Mouse (Mus musculus) hindbrain, embryonic 13.5 days (tissue): ENCODE data around the gene Tmem151b. TPM values are rescaled to one million over a fixed set of nuclear protein-coding genes. Genes with fewer than 3 reads are reported as not detected.
A peak's percentile ranks its signal among the peaks of the same experiment; 100 is the strongest.

Experiments used
- ATAC-seq: fragments of 200-750 bp; cut with Nextera tagmentation; 2 replicates; pipeline ENCODE4 v1.8.0; 2017; ENCODE audit warnings: moderate TSS enrichment; ENCODE audit not compliant: low FRiP score
- H3K27ac ChIP-seq: fragments of 300-500 bp; sonication (generic); 2 replicates; pipeline ENCODE4 v1.5.1; 2015; ENCODE audit warnings: inconsistent platforms, mild to moderate bottlenecking, moderate library complexity
- H3K27me3 ChIP-seq: fragments of 300-500 bp; sonication (generic); 2 replicates; pipeline ENCODE4 v1.6.1; 2015; ENCODE audit warnings: mild to moderate bottlenecking, inconsistent platforms
- H3K36me3 ChIP-seq: fragments of 300-500 bp; sonication (generic); 2 replicates; pipeline ENCODE4 v1.6.1; 2015; ENCODE audit warnings: mild to moderate bottlenecking, inconsistent platforms
- H3K4me1 ChIP-seq: fragments of 300-500 bp; sonication (generic); replicated peaks from 2 replicates; pipeline ENCODE4 v1.6.1; 2015; ENCODE audit warnings: inconsistent platforms
- H3K4me2 ChIP-seq: fragments of 300-500 bp; sonication (generic); 2 replicates; pipeline ENCODE4 v1.6.1; 2015; ENCODE audit warnings: inconsistent platforms, mild to moderate bottlenecking, moderate library complexity
- H3K4me3 ChIP-seq: fragments of 300-500 bp; sonication (generic); 2 replicates; pipeline ENCODE4 v1.5.1; 2015; ENCODE audit warnings: mild to moderate bottlenecking, inconsistent platforms
- H3K9ac ChIP-seq: fragments of 300-500 bp; sonication (generic); 2 replicates; pipeline ENCODE4 v1.6.1; 2015; ENCODE audit warnings: mild to moderate bottlenecking, inconsistent platforms
- H3K9me3 ChIP-seq: fragments of 300-500 bp; sonication (generic); 2 replicates; pipeline ENCODE4 v1.6.1; 2016; ENCODE audit warnings: inconsistent platforms
- WGBS: fragments of 180-500 bp; shearing (Covaris S2); methylation state at CpG from one replicate; pipeline ENCODE4 v1.1.7; 2015; 5-methylcytosine and 5-hydroxymethylcytosine counted together
- polyA plus RNA-seq: library from polyadenylated mRNA; unstranded; fragments of >200 nt; fragmentation: Nextera tagmentation; extraction: Ambion mirVana; gene quantifications from 2 replicates; pipeline ENCODE4 v1.2.1, GENCODE M21; 2015

Tmem151b gene
- polyA plus RNA-seq, 1 experiment from 2014 or later, result 27.3 TPM

DNA sequence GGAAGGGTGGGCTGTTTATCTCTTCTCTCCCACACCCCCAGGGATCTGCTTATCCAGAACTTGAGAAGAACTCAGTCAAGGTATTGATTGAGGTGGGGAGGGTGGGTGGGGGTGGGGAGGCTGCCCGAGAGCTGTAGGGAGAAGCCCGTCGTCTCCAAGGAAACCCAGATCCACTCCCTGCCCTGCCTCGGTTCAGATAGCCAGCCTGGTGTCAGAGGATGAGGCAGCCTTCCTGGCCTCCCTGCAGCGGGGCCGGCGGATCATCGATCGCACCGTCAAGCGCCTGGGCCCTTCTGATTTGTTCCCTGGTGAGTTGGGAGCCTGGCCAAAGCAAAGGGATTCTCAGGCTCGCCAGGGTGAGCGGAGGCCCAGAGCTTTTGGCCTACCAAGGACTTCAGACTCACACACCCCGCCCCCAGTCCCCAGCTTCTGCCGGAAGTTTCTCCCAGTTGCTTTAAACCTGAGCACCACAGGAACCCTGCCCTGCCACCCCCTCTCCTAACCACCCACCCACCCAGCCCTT, 34.2 kb downstream of the Tmem151b start:
- Histone ChIP-seq H3K9ac (no peak overlapping the region), H3K4me1 (peaks cover 11% of the 10 kb centered on the region; the same call in 1 of the 2 replicates), H3K9me3 (no peaks in the 10 kb centered on the region), H3K4me2 (no peak overlapping the region), H3K4me3 (no peak overlapping the region), H3K27me3 (no peaks in the 10 kb centered on the region), H3K27ac (no peak overlapping the region), H3K36me3 (peaks cover 41% of the 10 kb centered on the region)
- 59% methylated on average over 15 of the region's 15 CpGs for WGBS
- no peak for ATAC-seq

DNA sequence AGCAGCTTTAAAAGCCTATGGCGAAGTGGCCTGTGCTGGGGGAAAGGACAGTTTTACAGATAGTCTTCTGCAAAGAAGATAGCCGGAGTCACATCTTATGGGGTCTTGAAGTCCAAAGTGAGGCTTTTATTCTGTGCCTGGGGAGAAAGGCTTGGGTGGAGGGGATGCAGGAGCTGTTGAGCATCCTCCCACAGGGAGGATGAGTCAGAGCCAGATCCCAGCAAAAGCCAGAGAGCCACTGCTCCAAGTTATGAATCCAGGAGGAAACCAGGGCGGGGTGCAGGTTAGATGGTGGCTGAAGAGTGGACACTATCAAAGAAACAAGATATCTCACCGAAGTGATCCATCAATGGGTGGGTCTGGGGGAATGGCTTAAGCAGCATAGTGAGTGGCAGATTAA, 37.7 kb downstream of the Tmem151b start:
- Histone ChIP-seq H3K4me3 (no peak overlapping the region), H3K4me1 (peaks cover 9% of the 10 kb centered on the region), H3K27me3 (no peaks in the 10 kb centered on the region), H3K9me3 (no peaks in the 10 kb centered on the region), H3K4me2 (no peak overlapping the region), H3K36me3 (peaks cover 35% of the 10 kb centered on the region), H3K27ac (no peak overlapping the region), H3K9ac (no peak overlapping the region)
- WGBS, result 91% methylated on average over 4 of the region's 4 CpGs
- ATAC-seq, result no peak

DNA sequence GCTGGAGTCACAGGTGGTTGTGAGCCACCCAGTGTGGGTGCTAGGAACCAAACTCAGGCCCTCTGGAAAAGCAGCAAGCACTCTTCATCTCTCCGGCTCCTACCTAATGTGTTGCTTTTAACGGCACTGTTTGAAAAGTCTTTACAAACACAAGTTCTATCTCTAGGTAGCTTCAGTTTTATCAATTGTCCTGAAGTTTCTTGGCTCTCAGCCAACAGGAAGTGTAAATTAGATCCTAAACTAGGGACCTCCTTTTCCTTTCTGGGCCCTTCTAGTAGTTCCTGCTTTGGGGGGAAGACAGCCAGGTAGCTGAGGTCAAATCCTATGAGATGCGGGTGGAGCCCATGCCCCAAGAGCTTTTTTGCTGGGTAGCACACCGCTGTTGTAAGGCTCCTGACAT, 38.6 kb downstream of the Tmem151b start:
- Histone ChIP-seq H3K27ac (no peak overlapping the region), H3K9ac (no peak overlapping the region), H3K4me1 (peaks cover 13% of the 10 kb centered on the region), H3K36me3 (peaks cover 35% of the 10 kb centered on the region), H3K4me3 (no peak overlapping the region), H3K27me3 (no peaks in the 10 kb centered on the region), H3K9me3 (no peaks in the 10 kb centered on the region), H3K4me2 (no peak overlapping the region)
- 91% methylated on average over 4 of the region's 4 CpGs for WGBS
- no peak for ATAC-seq

DNA sequence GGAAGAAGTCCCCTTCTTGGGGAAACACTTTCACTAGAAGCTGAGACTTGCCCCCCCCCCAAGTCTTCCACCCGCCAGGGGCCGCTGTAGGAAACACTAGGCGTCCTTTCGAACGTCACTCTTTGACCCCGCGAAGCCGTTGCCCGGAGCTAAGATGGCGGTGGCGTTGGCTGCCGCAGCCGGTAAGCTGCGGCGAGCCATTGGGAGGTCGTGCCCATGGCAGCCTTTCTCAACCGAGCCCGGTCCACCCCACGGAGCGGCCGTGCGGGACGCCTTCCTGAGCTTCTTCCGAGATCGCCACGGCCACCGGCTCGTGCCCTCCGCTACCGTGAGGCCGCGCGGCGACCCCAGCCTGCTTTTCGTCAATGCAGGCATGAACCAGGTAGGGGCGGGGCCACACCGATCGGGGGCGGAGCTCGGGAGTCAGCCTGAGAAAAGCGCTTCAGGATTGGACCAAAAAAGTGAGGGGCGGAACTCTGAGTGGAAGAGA, 42.7 kb downstream of the Tmem151b start, which contains the start of gene Aars2:
TSS of gene Aars2 (plus strand) at position 142 of the 490 bp plus-strand sequence.
- Histone ChIP-seq H3K27ac (peak within 1 kb of the TSS; percentile 93), H3K27me3 (no peaks in the 10 kb centered on the region), H3K4me3 (peak within 1 kb of the TSS; percentile 71), H3K9ac (peak within 1 kb of the TSS; percentile 81), H3K36me3 (peaks cover 32% of the 10 kb centered on the region), H3K4me2 (peak within 1 kb of the TSS; percentile 43), H3K9me3 (no peaks in the 10 kb centered on the region), H3K4me1 (peaks cover 13% of the 10 kb centered on the region)
- ATAC-seq, result peak; percentile 95
- under 1% methylated on average over 41 of the region's 42 CpGs for WGBS

DNA sequence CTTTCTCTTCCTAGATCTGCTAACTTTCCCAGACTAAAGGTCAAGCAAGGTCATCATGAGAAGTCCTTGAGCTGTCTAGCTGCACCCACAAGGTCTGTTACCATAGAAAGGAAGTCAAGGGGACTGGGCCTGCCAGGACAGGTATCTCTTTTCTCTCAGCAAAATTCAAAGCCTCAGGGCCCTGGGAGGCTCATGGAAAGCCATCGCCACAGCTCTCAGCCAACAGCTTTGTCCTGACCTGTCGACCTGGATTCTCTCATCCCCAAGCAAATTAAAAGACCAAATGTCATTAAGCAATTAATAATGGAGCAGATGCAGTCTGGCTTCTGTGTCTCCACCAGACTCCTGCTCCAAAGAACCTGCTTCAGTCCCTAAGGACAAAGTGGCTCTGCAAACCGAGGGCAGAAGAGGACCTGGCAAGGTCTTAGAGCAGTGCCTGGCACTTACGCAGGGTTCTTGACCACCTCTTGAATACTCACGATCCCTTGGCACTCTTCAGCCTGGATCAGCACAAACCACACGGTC, 43.5 kb downstream of the Tmem151b start:
- Histone ChIP-seq H3K4me1 (peaks cover 13% of the 10 kb centered on the region), H3K36me3 (peaks cover 25% of the 10 kb centered on the region), H3K27me3 (no peaks in the 10 kb centered on the region), H3K9ac (peak overlapping the region; percentile 13; the same call in 1 of the 2 replicates), H3K4me2 (no peak overlapping the region), H3K4me3 (no peak overlapping the region), H3K9me3 (no peaks in the 10 kb centered on the region), H3K27ac (no peak overlapping the region)
- WGBS, result 70% methylated on average over 6 of the region's 6 CpGs
- ATAC-seq, result peak; percentile 37

DNA sequence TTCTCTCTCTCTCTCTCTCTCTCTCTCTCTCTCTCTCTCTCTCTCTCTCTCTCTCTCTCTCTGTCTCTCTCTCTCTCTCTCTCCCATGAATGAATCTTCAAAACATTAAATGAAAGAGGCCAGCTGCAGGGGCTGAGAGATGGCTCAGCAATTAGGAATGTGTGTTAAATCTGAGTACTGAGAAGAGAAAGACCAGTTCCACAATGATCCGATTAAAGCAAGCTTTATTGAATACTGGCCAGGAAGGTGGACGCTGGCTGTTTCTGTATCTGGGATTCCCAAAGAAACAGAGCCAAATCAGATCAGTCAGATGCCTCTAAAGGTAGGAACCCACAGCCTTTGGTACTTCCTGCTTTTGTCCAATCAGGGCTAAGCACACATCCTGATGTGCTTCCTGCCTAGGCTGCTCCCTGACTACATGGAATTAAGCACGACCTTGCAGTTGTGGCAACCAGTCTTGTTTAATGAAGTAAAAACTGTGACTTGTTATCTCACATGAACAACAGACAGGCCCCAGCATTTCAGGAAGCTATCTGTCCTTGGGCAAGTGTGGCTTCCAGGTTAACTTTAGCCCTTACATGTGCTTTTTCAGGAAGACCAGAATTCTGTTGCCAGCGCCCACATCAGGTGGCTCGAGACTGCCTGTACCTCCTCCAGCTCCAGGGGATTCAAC, 46.0 kb downstream of the Tmem151b start:
- H3K27me3 ChIP-seq, result no peaks in the 10 kb centered on the region
- no peaks in the 10 kb centered on the region for H3K9me3 ChIP-seq
- H3K9ac ChIP-seq, result no peak overlapping the region
- no peak overlapping the region for H3K4me2 ChIP-seq
- ATAC-seq, result no peak
- 66% methylated on average over 5 of the region's 5 CpGs for WGBS
- H3K27ac ChIP-seq, result no peak overlapping the region
- H3K4me1 ChIP-seq, result peaks cover 13% of the 10 kb centered on the region
- peaks cover 2% of the 10 kb centered on the region; the same call in 1 of the 2 replicates for H3K36me3 ChIP-seq
- no peak overlapping the region for H3K4me3 ChIP-seq

DNA sequence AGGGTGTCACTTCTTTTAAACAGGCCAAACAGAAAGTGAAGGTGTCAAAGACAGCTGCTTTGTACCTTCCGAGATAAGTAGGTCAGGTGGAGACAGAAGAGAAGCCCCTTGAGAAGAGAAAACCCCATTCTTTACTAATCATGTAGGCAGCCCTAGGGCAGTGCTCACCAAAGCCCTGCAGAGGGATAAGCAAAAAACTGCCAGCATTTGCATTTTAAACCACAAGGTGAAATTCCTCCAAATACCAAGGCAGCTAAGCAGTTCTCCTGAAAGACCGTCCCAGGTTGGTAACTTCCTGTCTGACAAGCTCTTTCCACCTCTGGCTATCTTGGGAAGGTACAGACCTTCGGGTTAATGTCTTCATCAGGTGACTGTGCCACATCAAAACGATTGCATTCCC, 47.2 kb downstream of the Tmem151b start:
- H3K36me3 ChIP-seq, result no peaks in the 10 kb centered on the region
- no peaks in the 10 kb centered on the region for H3K9me3 ChIP-seq
- H3K4me2 ChIP-seq, result no peak overlapping the region
- no peak for ATAC-seq
- WGBS, result 69% methylated on average over 4 of the region's 4 CpGs
- H3K27me3 ChIP-seq, result no peaks in the 10 kb centered on the region
- H3K4me3 ChIP-seq, result no peak overlapping the region
- no peak overlapping the region for H3K9ac ChIP-seq
- peaks cover 8% of the 10 kb centered on the region for H3K4me1 ChIP-seq
- H3K27ac ChIP-seq, result no peak overlapping the region

DNA sequence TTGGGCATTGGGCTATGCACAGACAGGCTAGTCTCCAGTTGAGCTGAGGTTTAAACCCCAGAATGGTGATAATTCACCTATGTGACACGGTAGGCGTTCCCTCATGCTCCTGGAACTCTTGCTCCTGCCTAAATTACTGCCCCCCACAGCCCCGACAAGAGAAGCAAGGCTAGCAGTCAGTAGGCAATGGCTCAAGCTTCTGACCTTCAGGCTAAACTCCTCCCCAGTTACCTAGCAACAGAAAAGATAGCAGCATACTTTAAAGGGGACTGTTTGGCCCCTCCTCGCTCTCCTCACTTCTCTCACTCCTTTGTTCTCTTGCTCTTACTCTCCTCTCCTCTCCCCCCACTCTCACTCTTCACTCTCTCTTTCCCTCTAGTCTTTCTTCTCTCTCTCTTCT, 48.5 kb downstream of the Tmem151b start:
- Histone ChIP-seq H3K27me3 (no peaks in the 10 kb centered on the region), H3K36me3 (no peaks in the 10 kb centered on the region), H3K4me2 (no peak overlapping the region), H3K9ac (no peak overlapping the region), H3K9me3 (no peaks in the 10 kb centered on the region), H3K27ac (no peak overlapping the region), H3K4me1 (no peaks in the 10 kb centered on the region), H3K4me3 (no peak overlapping the region)
- no peak for ATAC-seq
- 43% methylated on average over 4 of the region's 4 CpGs for WGBS

DNA sequence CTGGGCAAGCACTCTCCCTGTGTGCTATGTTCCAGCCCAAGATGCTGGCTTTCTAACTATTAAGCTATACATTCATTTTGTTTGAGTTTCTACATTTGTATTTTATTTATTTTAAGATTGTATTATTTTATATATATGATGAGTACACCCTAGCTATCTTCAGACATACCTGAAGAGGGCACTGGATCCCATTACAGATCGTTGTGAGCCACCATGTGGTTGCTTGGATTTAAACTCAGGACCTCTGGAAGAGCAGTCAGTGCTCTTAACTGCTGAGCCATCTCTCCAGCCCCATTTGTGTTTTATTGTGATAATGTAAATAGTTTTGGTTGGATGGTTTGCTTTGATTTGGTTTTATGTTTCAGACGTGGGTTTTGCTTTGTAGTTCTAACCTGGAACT, 50.0 kb downstream of the Tmem151b start:
- WGBS, result 75% methylated on average over 2 of the region's 2 CpGs
- H3K27ac ChIP-seq, result no peak overlapping the region
- H3K27me3 ChIP-seq, result no peaks in the 10 kb centered on the region
- no peaks in the 10 kb centered on the region for H3K4me1 ChIP-seq
- no peaks in the 10 kb centered on the region for H3K36me3 ChIP-seq
- H3K9ac ChIP-seq, result no peak overlapping the region
- no peak overlapping the region for H3K4me2 ChIP-seq
- ATAC-seq, result no peak
- H3K9me3 ChIP-seq, result no peaks in the 10 kb centered on the region
- no peak overlapping the region for H3K4me3 ChIP-seq

DNA sequence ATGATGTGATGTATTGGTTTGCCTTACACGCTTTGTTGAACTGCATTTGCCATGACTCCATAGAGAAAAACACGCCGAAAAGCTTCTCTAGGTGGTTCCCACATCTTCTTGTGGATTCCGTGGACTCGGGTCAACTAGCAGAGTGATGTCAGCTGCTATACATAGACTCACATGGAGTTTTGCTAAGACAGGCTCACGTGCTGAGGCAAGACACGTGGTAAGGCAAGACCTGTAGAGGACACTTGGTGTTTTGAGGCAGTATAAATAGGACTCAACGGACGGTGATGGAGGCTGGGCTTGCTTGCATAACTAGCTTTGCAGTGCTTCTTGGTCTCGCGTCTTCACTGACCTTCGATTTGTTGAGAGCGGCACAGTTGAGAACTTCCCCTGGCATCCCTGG, 51.1 kb downstream of the Tmem151b start:
- WGBS, result 87% methylated on average over 13 of the region's 13 CpGs
- Histone ChIP-seq H3K27me3 (no peaks in the 10 kb centered on the region), H3K9ac (no peak overlapping the region)

DNA sequence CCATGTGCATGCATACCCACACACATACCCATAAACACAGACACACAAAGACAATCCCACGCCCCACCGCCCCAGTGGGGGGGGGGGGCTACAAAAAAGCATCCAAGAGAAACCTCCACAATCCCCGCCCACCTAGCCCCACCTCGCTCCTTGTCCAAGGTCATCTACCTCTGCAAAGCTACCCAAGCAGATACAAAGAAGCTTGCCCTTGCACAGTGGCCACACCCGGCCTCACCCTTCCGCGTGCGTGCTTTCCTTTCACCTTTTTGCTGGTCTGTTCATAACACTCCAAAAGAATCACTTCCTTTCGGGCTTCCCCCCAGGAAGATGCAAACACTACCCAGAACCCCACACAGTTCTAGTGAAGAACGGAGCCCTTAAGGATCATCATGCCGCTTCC, 54.1 kb downstream of the Tmem151b start:
- 79% methylated on average over 11 of the region's 11 CpGs for WGBS
- no peak for ATAC-seq
- H3K27ac ChIP-seq, result no peak overlapping the region

More for the DNA sequence above, 51.1 kb downstream of the Tmem151b start:
- Histone ChIP-seq H3K9me3 (no peaks in the 10 kb centered on the region), H3K4me1 (no peaks in the 10 kb centered on the region), H3K4me3 (no peak overlapping the region), H3K4me2 (no peak overlapping the region), H3K27ac (no peak overlapping the region), H3K36me3 (no peaks in the 10 kb centered on the region)
- ATAC-seq, result no peak

More for the DNA sequence above, 54.1 kb downstream of the Tmem151b start:
- Histone ChIP-seq H3K4me3 (no peak overlapping the region), H3K9ac (no peak overlapping the region), H3K4me2 (no peak overlapping the region), H3K27me3 (no peaks in the 10 kb centered on the region), H3K9me3 (no peaks in the 10 kb centered on the region), H3K36me3 (no peaks in the 10 kb centered on the region), H3K4me1 (no peaks in the 10 kb centered on the region)
